Mouse (Mus musculus) forebrain, embryonic 11.5 days (tissue): ENCODE data around the gene Exosc8. TPM values are rescaled to one million over a fixed set of nuclear protein-coding genes. Genes with fewer than 3 reads are reported as not detected.

ENCODE experiments used
- ATAC-seq: fragments of 200-750 bp; cut with Nextera tagmentation; replicated peaks from 2 replicates; pipeline ENCODE4 v1.8.0; 2017; ENCODE audit warnings: moderate TSS enrichment; ENCODE audit not compliant: low FRiP score
- DNase-seq: peaks from one replicate; pipeline ENCODE4 v3.0.0-alpha.2; 2017; ENCODE audit warnings: low spot score
- H3K27ac ChIP-seq: fragments of 300-500 bp; sonication (generic); 2 replicates; pipeline ENCODE4 v1.5.1; 2014; ENCODE audit warnings: low read depth, low read length
- H3K27me3 ChIP-seq: fragments of 300-500 bp; sonication (generic); 2 replicates; pipeline ENCODE4 v1.6.1; 2014; ENCODE audit warnings: mild to moderate bottlenecking, low read length, mixed read lengths; ENCODE audit not compliant: control insufficient read depth, insufficient read depth
- H3K36me3 ChIP-seq: fragments of 300-500 bp; sonication (generic); 2 replicates; pipeline ENCODE4 v1.6.1; 2014; ENCODE audit warnings: mild to moderate bottlenecking, low read length, moderate library complexity, mixed read lengths; ENCODE audit not compliant: control insufficient read depth, insufficient read depth
- H3K4me1 ChIP-seq: fragments of 300-500 bp; sonication (generic); replicated peaks from 2 replicates; pipeline ENCODE4 v1.6.1; 2014; ENCODE audit warnings: low read length, mixed read lengths; ENCODE audit not compliant: control insufficient read depth, insufficient read depth
- H3K4me2 ChIP-seq: fragments of 300-500 bp; sonication (generic); 2 replicates; pipeline ENCODE4 v1.6.1; 2014; ENCODE audit warnings: low read depth, mild to moderate bottlenecking, low read length, moderate library complexity, mixed read lengths; ENCODE audit not compliant: severe bottlenecking
- H3K4me3 ChIP-seq: fragments of 300-500 bp; sonication (generic); 2 replicates; pipeline ENCODE4 v1.5.1; 2014; ENCODE audit warnings: low read depth, low read length
- H3K9ac ChIP-seq: fragments of 300-500 bp; sonication (generic); 2 replicates; pipeline ENCODE4 v1.6.1; 2014; ENCODE audit warnings: low read length
- H3K9me3 ChIP-seq: fragments of 300-500 bp; sonication (generic); 2 replicates; pipeline ENCODE4 v1.6.1; 2016; ENCODE audit warnings: low read length, mixed read lengths; ENCODE audit not compliant: control insufficient read depth
- WGBS: fragments of 180-500 bp; shearing (Covaris S2); extraction: QIAGEN DNeasy Blood & Tissue Kit; methylation state at CpG from one replicate; pipeline ENCODE4 v1.1.7; 2014; 5-methylcytosine and 5-hydroxymethylcytosine counted together
- polyA plus RNA-seq: library from polyadenylated mRNA; unstranded; fragments of >200 nt; fragmentation: Nextera tagmentation; extraction: Ambion mirVana; gene quantifications from 2 replicates; pipeline ENCODE4 v1.2.1, GENCODE M21; 2014

Exosc8 gene
- polyA plus RNA-seq, 1 experiment from 2014 or later, result 176 TPM

- WGBS, result 77% methylated on average over 18 of the region's 18 CpGs
- Histone ChIP-seq H3K4me2 (no peak overlapping the region), H3K9ac (no peak overlapping the region), H3K27me3 (no peaks in the 10 kb centered on the region), H3K4me3 (no peak overlapping the region), H3K27ac (no peak overlapping the region), H3K36me3 (no peaks in the 10 kb centered on the region), H3K4me1 (no peaks in the 10 kb centered on the region), H3K9me3 (no peaks in the 10 kb centered on the region)
- no peak for DNase-seq
- ATAC-seq, result no peak
Observed at GRCm38 (mm10) chr3:54764418-54764817, 29.2 kb upstream of the Exosc8 start.

GRCm38 (mm10) chr3:54761258-54761657, 26.1 kb upstream of the Exosc8 start:
- Histone ChIP-seq H3K4me2 (no peak overlapping the region), H3K9ac (no peak overlapping the region), H3K4me1 (no peaks in the 10 kb centered on the region; the same call in 1 of the 2 replicates), H3K9me3 (no peaks in the 10 kb centered on the region), H3K36me3 (no peaks in the 10 kb centered on the region), H3K4me3 (no peak overlapping the region), H3K27me3 (0 out of 2 replicates have a peak, but pooled peaks cover 2% of the 10 kb centered on the region), H3K27ac (no peak overlapping the region)
- WGBS, result 94% methylated on average over 1 of the region's 1 CpGs
- DNase-seq (peak; percentile 7), ATAC-seq (no peak)

- Histone ChIP-seq H3K4me2 (no peak overlapping the region), H3K9me3 (no peaks in the 10 kb centered on the region), H3K9ac (no peak overlapping the region), H3K4me1 (peaks cover 2% of the 10 kb centered on the region; the same call in 1 of the 2 replicates), H3K27me3 (peaks cover 10% of the 10 kb centered on the region), H3K27ac (no peak overlapping the region), H3K4me3 (no peak overlapping the region), H3K36me3 (no peaks in the 10 kb centered on the region)
- DNase-seq, result peak; percentile 36
- no peak for ATAC-seq
- WGBS, result 74% methylated on average over 15 of the region's 15 CpGs
Observed at GRCm38 (mm10) chr3:54760321-54761115, 25.3 kb upstream of the Exosc8 start.

GRCm38 (mm10) chr3:54759211-54759610, 24.0 kb upstream of the Exosc8 start:
- H3K4me3 ChIP-seq, result no peak overlapping the region
- no peak overlapping the region for H3K27ac ChIP-seq
- 82% methylated on average over 9 of the region's 9 CpGs for WGBS
- no peak overlapping the region for H3K4me2 ChIP-seq
- H3K4me1 ChIP-seq, result peaks cover 5% of the 10 kb centered on the region; the same call in 1 of the 2 replicates
- no peak overlapping the region for H3K9ac ChIP-seq
- DNase-seq, result no peak
- H3K9me3 ChIP-seq, result no peaks in the 10 kb centered on the region
- ATAC-seq, result no peak
- peaks cover 18% of the 10 kb centered on the region for H3K27me3 ChIP-seq
- H3K36me3 ChIP-seq, result no peaks in the 10 kb centered on the region

- no peak overlapping the region for H3K9ac ChIP-seq
- H3K27ac ChIP-seq, result no peak overlapping the region
- no peak overlapping the region for H3K4me2 ChIP-seq
- H3K4me3 ChIP-seq, result no peak overlapping the region
- ATAC-seq (no peak), DNase-seq (no peak)
- H3K4me1 ChIP-seq, result peaks cover 5% of the 10 kb centered on the region; the same call in 1 of the 2 replicates
- no peaks in the 10 kb centered on the region for H3K9me3 ChIP-seq
- no peaks in the 10 kb centered on the region; the same call in 1 of the 2 replicates for H3K36me3 ChIP-seq
- WGBS, result 90% methylated on average over 8 of the region's 8 CpGs
- H3K27me3 ChIP-seq, result peaks cover 18% of the 10 kb centered on the region
Observed at GRCm38 (mm10) chr3:54757446-54757845, 22.3 kb upstream of the Exosc8 start.

GRCm38 (mm10) chr3:54756058-54756457, 20.9 kb upstream of the Exosc8 start:
- peaks cover 5% of the 10 kb centered on the region; the same call in 1 of the 2 replicates for H3K4me1 ChIP-seq
- peaks cover 18% of the 10 kb centered on the region for H3K27me3 ChIP-seq
- H3K4me2 ChIP-seq, result peak overlapping the region; percentile 100
- peak; percentile 49 for DNase-seq
- H3K4me3 ChIP-seq, result peak overlapping the region; percentile 57
- peak; percentile 20; the same call in 1 of the 2 replicates for ATAC-seq
- no peak overlapping the region for H3K27ac ChIP-seq
- H3K9ac ChIP-seq, result peak overlapping the region; percentile 58
- H3K9me3 ChIP-seq, result no peaks in the 10 kb centered on the region
- WGBS, result 2% methylated on average over 11 of the region's 11 CpGs
- no peaks in the 10 kb centered on the region; the same call in 1 of the 2 replicates for H3K36me3 ChIP-seq

- H3K9me3 ChIP-seq, result no peaks in the 10 kb centered on the region
- DNase-seq, result peak; percentile 68
- peak; percentile 79 for ATAC-seq
- H3K36me3 ChIP-seq, result no peaks in the 10 kb centered on the region; the same call in 1 of the 2 replicates
- peaks cover 18% of the 10 kb centered on the region for H3K27me3 ChIP-seq
- peak within 1 kb of the TSS; percentile 58 for H3K9ac ChIP-seq
- H3K4me2 ChIP-seq, result peak within 1 kb of the TSS; percentile 100
- peaks cover 5% of the 10 kb centered on the region; the same call in 1 of the 2 replicates for H3K4me1 ChIP-seq
- WGBS, result under 1% methylated on average over 60 of the region's 66 CpGs
- H3K4me3 ChIP-seq, result peak within 1 kb of the TSS; percentile 57
- no peak within 1 kb of the TSS for H3K27ac ChIP-seq
Observed at GRCm38 (mm10) chr3:54755145-54756041, 20.2 kb upstream of the Exosc8 start, which contains the start of gene Smad9. TSS of gene Smad9 (plus strand) at chr3:54755582.

GRCm38 (mm10) chr3:54753411-54753810, 18.2 kb upstream of the Exosc8 start:
- no peak for DNase-seq
- WGBS, result 80% methylated on average over 4 of the region's 4 CpGs
- Histone ChIP-seq H3K36me3 (no peaks in the 10 kb centered on the region; the same call in 1 of the 2 replicates), H3K4me1 (peaks cover 5% of the 10 kb centered on the region; the same call in 1 of the 2 replicates), H3K4me2 (no peak overlapping the region), H3K9me3 (no peaks in the 10 kb centered on the region), H3K27me3 (peaks cover 18% of the 10 kb centered on the region), H3K27ac (no peak overlapping the region), H3K4me3 (no peak overlapping the region), H3K9ac (no peak overlapping the region)
- ATAC-seq, result no peak
